Comparison of ENCODE assay signal across 7 mouse cellular contexts in the genomic region with DNA sequence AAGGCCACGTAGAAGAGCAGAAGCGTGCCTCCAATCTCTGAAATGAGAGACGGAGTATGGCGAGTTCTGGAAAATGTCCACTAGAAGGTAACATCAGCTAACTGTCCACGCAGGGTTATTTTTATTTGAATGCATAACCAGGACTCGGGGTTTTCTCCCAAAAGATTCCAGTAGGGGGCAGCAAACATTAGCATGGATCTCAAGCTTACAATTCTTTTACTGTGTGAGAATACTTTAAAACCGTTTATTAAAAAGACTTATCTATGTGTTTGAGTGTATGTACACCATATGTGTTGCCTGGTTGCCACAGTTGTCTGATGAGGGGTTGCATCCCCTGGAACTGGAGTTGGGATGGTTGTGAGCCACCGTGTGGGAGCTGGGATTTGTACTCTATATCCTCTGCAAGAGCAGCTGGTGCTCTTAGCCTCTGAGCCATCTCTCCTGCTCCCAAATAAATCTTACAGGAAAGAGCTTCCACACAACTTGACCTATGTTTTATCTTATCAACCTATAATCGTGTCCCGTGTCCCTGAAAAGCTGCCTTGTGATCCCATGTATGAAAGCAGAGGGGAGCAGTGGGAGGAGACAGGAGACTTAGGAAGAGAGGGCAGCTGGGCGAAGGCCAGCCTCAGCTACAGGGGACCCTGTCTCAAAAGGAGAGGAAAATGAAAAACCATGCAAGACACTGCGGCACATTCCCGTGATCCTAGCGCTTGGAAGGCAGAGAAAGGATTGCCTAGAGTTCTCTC. TPM values are rescaled to one million over a fixed set of nuclear protein-coding genes. Genes with fewer than 3 reads are reported as not detected.
A peak's percentile ranks its signal among the peaks of the same experiment; 100 is the strongest.
DNase-seq lines count a peak whose midpoint lies in the region; ATAC-seq lines count a peak whose summit lies in the region.

No protein-coding gene starts in this region.

- peaks cover 55% of the 10 kb centered on the region for H3K4me1 ChIP-seq in heart, embryonic 12.5 days (replicated peaks)
- H3K4me1 ChIP-seq in kidney, embryonic 15.5 days: peaks cover 27% of the 10 kb centered on the region

- no peaks in the 10 kb centered on the region; the same call in 1 of the 2 replicates for H3K27me3 ChIP-seq in heart, embryonic 12.5 days (replicated peaks)
- H3K27me3 ChIP-seq in kidney, embryonic 15.5 days: no peaks in the 10 kb centered on the region

- no peaks in the 10 kb centered on the region for H3K36me3 ChIP-seq in heart, embryonic 12.5 days
- no peaks in the 10 kb centered on the region for H3K36me3 ChIP-seq in kidney, embryonic 15.5 days

- H3K9me3 ChIP-seq in heart, embryonic 12.5 days (replicated peaks): 0 out of 2 replicates have a peak, but pooled peaks cover 6% of the 10 kb centered on the region
- H3K9me3 ChIP-seq in kidney, embryonic 15.5 days (replicated peaks): no peaks in the 10 kb centered on the region

- peak overlapping the region; percentile 57 for H3K27ac ChIP-seq in heart, embryonic 12.5 days (ENCODE audit: poor library complexity, severe bottlenecking)
- H3K27ac ChIP-seq in kidney, embryonic 15.5 days: peak overlapping the region; percentile 81

- 0 out of 2 replicates have a peak overlapping the region, but pooled peaks have one; percentile 2 for H3K9ac ChIP-seq in heart, embryonic 12.5 days
- 0 out of 2 replicates have a peak overlapping the region, but pooled peaks have one; percentile 26 for H3K9ac ChIP-seq in kidney, embryonic 15.5 days

- peak; percentile 79 for DNase-seq in A20 (ENCODE audit: low read depth, low spot score)
- DNase-seq in CD4-positive, CD25-positive, alpha-beta regulatory T cell, adult 2 months (ENCODE audit: low read depth, low spot score): peak; percentile 78
- DNase-seq in cerebellum, postnatal 14 days: peak; percentile 78 to 83
- peak; percentile 80 for DNase-seq in lung, postnatal 10 days
- peak; percentile 43 to 73 for DNase-seq in spleen, postnatal 10 days (ENCODE audit: low spot score in 2 of 2)

- H3K4me3 ChIP-seq in heart, embryonic 12.5 days: 0 out of 2 replicates have a peak overlapping the region, but pooled peaks have one; percentile 27
- peak overlapping the region; percentile 35; the same call in 1 of the 2 replicates for H3K4me3 ChIP-seq in kidney, embryonic 15.5 days (replicated peaks)

- WGBS in heart, embryonic 12.5 days: 27% methylated on average over 14 of the region's 14 CpGs
- 36% methylated on average over 14 of the region's 14 CpGs for WGBS in kidney, embryonic 15.5 days

- no peak for ATAC-seq in heart, embryonic 12.5 days (ENCODE audit: insufficient number of reproducible peaks, low FRiP score)
- ATAC-seq in kidney, embryonic 15.5 days (replicated peaks; ENCODE audit: low FRiP score): no peak

- H3K4me2 ChIP-seq in heart, embryonic 12.5 days: peak overlapping the region; percentile 68
- H3K4me2 ChIP-seq in kidney, embryonic 15.5 days: peak overlapping the region; percentile 65

RNA-seq across cellular contexts. Expression of a gene that starts 29.0 kb away (rescaled TPM):
- 135 and 139 TPM in 2 replicates for polyA plus RNA-seq in heart, embryonic 12.5 days (2016; fragmentation: Nextera tagmentation; extraction: Ambion mirVana)
- polyA plus RNA-seq in kidney, embryonic 15.5 days (2015; fragmentation: Nextera tagmentation; extraction: Ambion mirVana): 180 and 185 TPM in 2 replicates

RNA-seq across cellular contexts. Expression of a gene that starts 47.2 kb away (rescaled TPM):
- 1,110 and 1,118 TPM in 2 replicates for polyA plus RNA-seq in heart, embryonic 12.5 days (2016; fragmentation: Nextera tagmentation; extraction: Ambion mirVana)
- polyA plus RNA-seq in kidney, embryonic 15.5 days (2015; fragmentation: Nextera tagmentation; extraction: Ambion mirVana): 854 and 1,029 TPM in 2 replicates

RNA-seq across cellular contexts. Expression of a gene that starts 47.4 kb away (rescaled TPM):
- polyA plus RNA-seq in heart, embryonic 12.5 days (2016; fragmentation: Nextera tagmentation; extraction: Ambion mirVana): not detected in 2 replicates
- not detected in 2 replicates for polyA plus RNA-seq in kidney, embryonic 15.5 days (2015; fragmentation: Nextera tagmentation; extraction: Ambion mirVana)

RNA-seq across cellular contexts. Expression of a gene that starts 54.3 kb away (rescaled TPM):
- 0.22 and 0.50 TPM in 2 replicates for polyA plus RNA-seq in heart, embryonic 12.5 days (2016; fragmentation: Nextera tagmentation; extraction: Ambion mirVana)
- 5.9 and 12.6 TPM in 2 replicates for polyA plus RNA-seq in kidney, embryonic 15.5 days (2015; fragmentation: Nextera tagmentation; extraction: Ambion mirVana)
